Mouse (Mus musculus) intestine, embryonic 15.5 days (tissue): ENCODE data around the gene Kctd20. TPM values are rescaled to one million over a fixed set of nuclear protein-coding genes. Genes with fewer than 3 reads are reported as not detected.
A peak's percentile ranks its signal among the peaks of the same experiment; 100 is the strongest.

Experiments used
- ATAC-seq: fragments of 200-750 bp; cut with Nextera tagmentation; 2 replicates; pipeline ENCODE4 v1.8.0; 2017; ENCODE audit warnings: moderate TSS enrichment, moderate library complexity
- H3K27ac ChIP-seq: fragments of 300-500 bp; sonication (generic); 2 replicates; pipeline ENCODE4 v1.5.1; 2015; ENCODE audit warnings: mild to moderate bottlenecking, inconsistent platforms
- H3K27me3 ChIP-seq: fragments of 300-500 bp; sonication (generic); replicated peaks from 2 replicates; pipeline ENCODE4 v1.6.1; 2015; ENCODE audit warnings: inconsistent platforms
- H3K36me3 ChIP-seq: fragments of 300-500 bp; sonication (generic); 2 replicates; pipeline ENCODE4 v1.6.1; 2015; ENCODE audit warnings: inconsistent platforms
- H3K4me1 ChIP-seq: fragments of 300-500 bp; sonication (generic); replicated peaks from 2 replicates; pipeline ENCODE4 v1.6.1; 2015; ENCODE audit warnings: inconsistent platforms
- H3K4me2 ChIP-seq: fragments of 300-500 bp; sonication (generic); replicated peaks from 2 replicates; pipeline ENCODE4 v1.6.1; 2015; ENCODE audit warnings: mild to moderate bottlenecking, inconsistent platforms
- H3K4me3 ChIP-seq: fragments of 300-500 bp; sonication (generic); replicated peaks from 2 replicates; pipeline ENCODE4 v1.5.1; 2015; ENCODE audit warnings: inconsistent platforms
- H3K9ac ChIP-seq: fragments of 300-500 bp; sonication (generic); 2 replicates; pipeline ENCODE4 v1.6.1; 2015; ENCODE audit warnings: inconsistent platforms
- H3K9me3 ChIP-seq: fragments of 300-500 bp; sonication (generic); 2 replicates; pipeline ENCODE4 v1.6.1; 2016; ENCODE audit warnings: inconsistent platforms
- WGBS: fragments of 180-500 bp; shearing (Covaris S2); methylation state at CpG from one replicate; pipeline ENCODE4 v1.1.7; 2015; 5-methylcytosine and 5-hydroxymethylcytosine counted together
- polyA plus RNA-seq: library from polyadenylated mRNA; unstranded; fragments of >200 nt; fragmentation: Nextera tagmentation; extraction: Ambion mirVana; gene quantifications from 2 replicates; pipeline ENCODE4 v1.2.1, GENCODE M21; 2015

The Kctd20 gene
- 64.9 and 68.9 TPM in 2 replicates for polyA plus RNA-seq

DNA sequence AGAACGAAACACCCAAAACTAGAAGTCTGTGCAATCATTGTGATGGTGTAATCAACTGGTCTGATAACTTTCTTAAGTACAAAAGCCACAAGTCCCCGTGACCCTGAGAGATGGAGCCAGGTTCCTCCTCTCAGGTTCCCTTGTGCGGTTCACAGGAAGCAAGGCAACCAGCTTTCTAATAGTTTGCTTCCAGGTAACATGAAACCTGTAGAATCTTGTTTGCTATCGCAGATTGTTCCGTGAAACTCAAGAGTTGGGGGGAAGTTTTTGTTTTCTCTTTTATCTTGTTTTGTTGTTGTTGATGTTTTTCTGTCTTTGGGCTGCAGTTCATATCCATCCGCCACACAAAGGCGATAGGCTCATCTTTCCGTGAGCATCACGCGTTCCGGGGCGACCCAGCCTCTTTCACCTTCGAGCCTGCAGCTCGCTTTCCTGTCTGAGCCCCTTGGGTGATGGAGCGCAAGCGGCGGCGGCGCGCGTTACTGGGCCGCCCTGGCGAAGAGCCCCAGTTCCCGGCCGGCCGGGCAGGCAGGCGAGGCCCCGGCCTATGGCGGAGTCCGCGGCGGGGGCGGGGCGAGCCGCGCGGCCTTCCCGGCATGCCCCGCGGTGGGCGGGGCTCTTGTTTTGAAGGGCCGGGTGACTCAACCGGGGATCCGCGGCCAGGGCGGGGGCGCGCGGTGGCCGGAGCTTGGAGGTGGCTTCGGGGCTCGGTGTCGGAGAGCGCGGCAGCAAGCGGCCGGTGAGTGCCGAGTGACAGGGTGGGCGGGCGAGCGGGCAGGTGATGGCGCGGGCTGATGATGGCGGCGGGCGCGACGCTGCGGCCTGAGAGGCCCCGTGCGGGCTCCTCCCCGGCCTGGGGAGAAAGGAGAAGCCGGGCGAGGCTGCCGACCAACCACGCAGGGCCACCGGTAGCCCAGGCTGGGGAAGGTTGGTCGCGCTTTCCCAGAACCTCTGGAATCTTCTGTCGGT is at the start of gene Kctd20:
Gene Kctd20 (plus strand): TSS at position 120 of the 969 bp plus-strand sequence.
- Histone ChIP-seq H3K4me1 (peaks cover 14% of the 10 kb centered on the region), H3K4me3 (peak within 1 kb of the TSS; percentile 73), H3K9ac (peak within 1 kb of the TSS; percentile 92), H3K36me3 (no peaks in the 10 kb centered on the region), H3K27me3 (no peaks in the 10 kb centered on the region), H3K4me2 (peak within 1 kb of the TSS; percentile 79), H3K27ac (peak within 1 kb of the TSS; percentile 97), H3K9me3 (no peaks in the 10 kb centered on the region)
- WGBS: under 1% methylated on average over 72 of the region's 80 CpGs
- ATAC-seq: peak; percentile 95

DNA sequence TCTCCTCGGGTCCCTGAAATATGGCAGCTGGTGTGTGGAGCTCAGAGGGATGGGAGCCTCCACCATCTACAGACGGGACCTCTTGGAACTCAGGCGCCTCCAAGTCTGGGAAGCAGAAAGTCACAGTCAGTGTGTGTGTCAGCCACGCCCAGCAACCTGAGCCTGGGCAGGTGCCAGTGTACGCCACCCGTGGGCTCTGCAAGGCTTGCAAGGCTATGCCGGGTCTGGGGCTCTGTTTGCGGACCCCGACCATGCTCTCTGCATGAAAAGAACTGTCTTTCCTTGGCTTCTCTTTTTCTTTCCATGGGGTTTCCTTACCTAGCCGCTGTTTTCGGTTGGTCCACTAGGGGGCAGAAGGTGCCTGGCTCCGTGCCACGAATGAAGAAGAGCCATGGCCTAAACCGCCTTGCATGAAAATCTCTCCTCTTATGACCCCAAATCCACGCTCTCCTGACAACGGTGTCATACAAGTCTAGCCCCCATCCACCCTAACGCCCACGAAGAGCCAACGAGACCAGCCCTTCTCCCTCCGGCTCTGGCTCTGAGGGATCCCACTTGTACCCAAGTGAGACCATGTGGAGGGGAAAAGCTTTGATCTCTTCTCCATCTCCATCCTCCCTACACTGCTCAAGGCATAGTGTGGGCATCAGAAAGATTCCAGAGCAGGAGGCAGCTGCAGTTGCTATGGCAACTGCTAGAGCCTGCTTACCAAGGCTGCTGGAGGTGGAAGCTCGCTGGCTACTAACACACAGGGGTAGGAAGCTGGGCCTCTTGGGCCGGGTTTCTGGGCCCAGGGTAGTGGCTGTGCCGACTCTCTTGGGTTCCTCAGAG is 47.0 kb upstream of the Kctd20 start:
- H3K27ac ChIP-seq: no peak overlapping the region
- no peak overlapping the region for H3K4me2 ChIP-seq
- H3K27me3 ChIP-seq: 0 out of 2 replicates have a peak, but pooled peaks cover 4% of the 10 kb centered on the region
- no peaks in the 10 kb centered on the region for H3K9me3 ChIP-seq
- peaks cover 12% of the 10 kb centered on the region for H3K4me1 ChIP-seq
- no peak overlapping the region for H3K9ac ChIP-seq
- WGBS: 31% methylated on average over 23 of the region's 23 CpGs
- no peaks in the 10 kb centered on the region for H3K36me3 ChIP-seq
- 0 out of 2 replicates have a peak, but pooled peaks have one; percentile 19 for ATAC-seq
- no peak overlapping the region for H3K4me3 ChIP-seq

DNA sequence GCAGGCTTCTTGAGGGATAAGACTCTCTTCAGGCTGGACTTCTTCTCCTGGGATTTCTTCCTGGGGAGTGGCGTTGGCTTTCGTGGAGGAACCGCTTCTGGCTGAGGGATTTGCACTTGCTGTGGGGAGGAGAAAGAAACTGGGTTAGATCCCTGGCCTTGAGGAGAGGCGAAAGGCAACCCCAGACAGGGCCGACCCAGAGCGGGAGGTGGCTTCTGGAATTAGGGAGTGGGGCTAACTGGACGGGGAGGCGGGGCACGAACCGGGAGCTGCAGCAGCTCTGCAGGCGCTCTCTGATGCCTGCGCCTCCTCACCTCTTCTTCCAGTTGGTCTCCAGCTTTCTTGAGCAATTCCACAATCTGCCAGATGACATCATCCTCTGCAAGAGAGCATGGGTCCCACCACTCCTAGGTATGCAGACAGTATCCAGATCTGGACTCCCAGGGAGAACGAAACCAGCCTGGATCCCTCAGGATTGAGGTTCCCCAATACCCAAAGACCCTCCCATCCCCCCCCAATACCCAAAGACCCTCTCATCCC is 46.3 kb upstream of the Kctd20 start:
- no peak overlapping the region for H3K4me2 ChIP-seq
- no peak for ATAC-seq

DNA sequence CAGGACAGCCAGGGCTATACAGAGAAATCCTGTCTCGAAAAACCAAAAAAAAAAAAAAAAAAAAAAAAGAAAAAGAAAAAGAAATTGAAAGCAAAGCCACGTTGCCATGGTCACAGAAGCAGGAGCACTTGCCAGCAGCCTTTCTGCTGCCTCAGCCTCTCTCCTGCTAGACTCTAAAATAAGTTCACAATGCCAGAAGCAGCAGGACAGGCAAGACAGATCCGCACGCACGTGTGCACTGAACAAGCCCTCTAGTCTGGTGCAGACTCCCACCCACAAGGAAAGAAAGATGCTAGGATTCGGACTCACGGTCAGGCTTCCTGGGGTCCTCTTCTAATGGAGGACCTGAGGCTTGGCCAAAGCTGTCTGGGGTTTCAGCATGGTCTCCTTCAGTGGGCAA is 43.8 kb upstream of the Kctd20 start:
- Histone ChIP-seq H3K9ac (no peak overlapping the region), H3K4me2 (no peak overlapping the region), H3K27ac (no peak overlapping the region), H3K4me1 (peaks cover 20% of the 10 kb centered on the region), H3K9me3 (no peaks in the 10 kb centered on the region), H3K4me3 (no peak overlapping the region), H3K36me3 (no peaks in the 10 kb centered on the region), H3K27me3 (0 out of 2 replicates have a peak, but pooled peaks cover 4% of the 10 kb centered on the region)
- ATAC-seq: no peak
- 86% methylated on average over 7 of the region's 7 CpGs for WGBS

More for the DNA sequence above, 46.3 kb upstream of the Kctd20 start:
- Histone ChIP-seq H3K36me3 (no peaks in the 10 kb centered on the region), H3K4me3 (no peak overlapping the region), H3K9ac (no peak overlapping the region), H3K4me1 (peaks cover 18% of the 10 kb centered on the region), H3K9me3 (no peaks in the 10 kb centered on the region), H3K27ac (no peak overlapping the region), H3K27me3 (0 out of 2 replicates have a peak, but pooled peaks cover 4% of the 10 kb centered on the region)
- 70% methylated on average over 13 of the region's 13 CpGs for WGBS

DNA sequence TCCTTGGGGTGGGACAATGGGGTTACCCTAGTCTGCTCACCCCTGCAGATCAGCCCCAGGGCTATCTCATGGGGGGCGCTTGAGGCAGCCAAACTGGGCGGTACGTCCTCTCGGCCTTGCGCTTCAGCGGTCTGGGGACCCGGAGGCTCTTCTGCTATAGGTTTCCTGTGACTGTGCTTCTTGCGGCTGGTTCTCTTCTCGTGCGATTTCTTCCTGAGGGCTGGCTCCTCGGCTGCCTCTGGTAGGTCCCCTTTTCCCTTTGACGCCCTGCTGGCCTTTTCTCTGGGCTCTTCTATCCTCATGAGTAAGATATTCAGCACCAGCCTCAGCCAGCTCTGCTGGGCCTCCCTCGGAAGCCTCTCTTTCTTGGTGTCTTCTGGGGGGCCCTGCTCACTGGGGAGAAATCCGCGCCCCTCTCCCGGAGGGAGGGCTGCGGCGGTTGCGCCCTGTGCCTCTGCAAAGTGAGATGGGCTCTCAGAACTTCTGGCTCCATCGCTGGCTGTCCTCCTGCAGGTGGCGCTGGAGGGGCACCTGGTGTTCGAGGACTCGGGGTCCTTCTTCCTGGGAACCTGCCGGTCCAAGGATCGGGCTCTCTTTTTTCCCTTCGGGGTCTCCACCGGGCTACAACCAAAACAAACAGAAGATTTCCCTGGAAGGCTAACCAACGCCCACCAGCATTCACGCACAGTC is 42.4 kb upstream of the Kctd20 start:
- 15% methylated on average over 29 of the region's 29 CpGs for WGBS
- no peaks in the 10 kb centered on the region for H3K36me3 ChIP-seq
- peak overlapping the region; percentile 21 for H3K4me3 ChIP-seq
- H3K9me3 ChIP-seq: no peaks in the 10 kb centered on the region
- H3K27ac ChIP-seq: no peak overlapping the region
- peak overlapping the region; percentile 65 for H3K4me2 ChIP-seq
- 0 out of 2 replicates have a peak, but pooled peaks cover 4% of the 10 kb centered on the region for H3K27me3 ChIP-seq
- H3K9ac ChIP-seq: 0 out of 2 replicates have a peak overlapping the region, but pooled peaks have one; percentile 17
- no peak for ATAC-seq
- H3K4me1 ChIP-seq: peaks cover 20% of the 10 kb centered on the region

DNA sequence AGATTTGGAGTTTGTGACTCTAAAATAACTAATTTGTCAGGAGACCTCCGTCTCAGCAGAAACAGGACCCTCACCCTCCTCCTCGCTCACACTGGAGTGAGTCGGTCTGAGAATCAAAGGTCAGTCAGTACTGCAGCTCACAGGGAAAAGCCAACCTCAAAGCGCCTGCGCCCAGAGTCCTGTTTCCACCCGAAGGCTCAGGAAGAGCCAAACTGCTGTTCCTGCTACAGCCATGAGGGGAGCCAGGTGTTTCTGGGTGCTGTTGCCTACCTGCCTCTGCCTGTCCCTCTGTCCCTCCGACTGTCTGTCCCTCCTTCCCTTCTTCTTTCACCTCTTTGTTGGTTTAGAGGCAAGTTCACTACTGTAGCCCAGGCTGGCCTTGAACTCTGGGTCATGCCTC is 41.6 kb upstream of the Kctd20 start:
- Histone ChIP-seq H3K4me1 (peaks cover 15% of the 10 kb centered on the region; the same call in 1 of the 2 replicates), H3K9me3 (no peaks in the 10 kb centered on the region), H3K27me3 (0 out of 2 replicates have a peak, but pooled peaks cover 4% of the 10 kb centered on the region), H3K27ac (no peak overlapping the region), H3K9ac (no peak overlapping the region), H3K4me2 (peak overlapping the region; percentile 65; the same call in 1 of the 2 replicates), H3K4me3 (no peak overlapping the region), H3K36me3 (no peaks in the 10 kb centered on the region)
- peak; percentile 34; the same call in 1 of the 2 replicates for ATAC-seq
- WGBS: 30% methylated on average over 7 of the region's 7 CpGs

DNA sequence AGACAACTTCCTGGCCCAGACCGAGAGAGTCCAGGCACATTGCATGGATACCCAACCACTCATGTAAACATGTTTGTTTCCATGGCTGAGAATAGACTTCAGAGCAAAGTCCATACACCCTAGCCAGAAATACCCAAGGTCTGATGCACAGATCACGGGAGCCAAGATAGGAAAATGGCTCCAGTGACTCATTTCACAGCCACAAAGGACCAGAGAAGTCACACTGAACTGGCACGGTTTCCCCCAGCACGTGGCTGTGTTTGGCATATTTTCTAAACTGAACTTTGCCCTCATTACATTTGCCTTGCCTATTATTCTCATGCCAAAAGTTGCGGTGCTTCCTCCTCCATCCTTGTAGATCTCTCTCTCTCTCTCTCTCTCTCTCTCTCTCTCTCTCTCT is 38.5 kb upstream of the Kctd20 start:
- Histone ChIP-seq H3K4me1 (peaks cover 15% of the 10 kb centered on the region; the same call in 1 of the 2 replicates), H3K4me3 (no peak overlapping the region), H3K27ac (no peak overlapping the region), H3K9ac (no peak overlapping the region), H3K9me3 (no peaks in the 10 kb centered on the region), H3K36me3 (no peaks in the 10 kb centered on the region), H3K4me2 (0 out of 2 replicates have a peak overlapping the region, but pooled peaks have one; percentile 1), H3K27me3 (0 out of 2 replicates have a peak, but pooled peaks cover 4% of the 10 kb centered on the region)
- WGBS: 46% methylated on average over 5 of the region's 5 CpGs
- peak; percentile 46 for ATAC-seq

DNA sequence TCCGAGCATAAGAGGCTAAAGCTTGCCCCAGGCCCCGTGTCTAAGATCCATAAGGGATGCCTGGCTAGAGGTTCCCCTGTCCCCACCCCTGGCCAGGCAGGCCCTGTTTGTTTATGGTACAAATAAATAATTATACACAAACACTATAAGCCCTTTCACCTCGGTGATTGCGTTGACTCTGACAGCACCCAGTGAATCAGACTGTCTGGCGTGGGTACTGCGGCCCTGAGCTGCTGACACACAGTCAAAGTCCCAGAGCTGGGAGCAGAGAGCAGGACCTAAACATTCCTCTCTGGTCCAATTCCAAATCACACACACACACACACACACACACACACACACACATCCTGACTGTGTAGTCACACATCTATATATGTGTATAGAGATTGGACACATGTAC is 37.8 kb upstream of the Kctd20 start:
- no peaks in the 10 kb centered on the region for H3K9me3 ChIP-seq
- H3K36me3 ChIP-seq: no peaks in the 10 kb centered on the region
- H3K27ac ChIP-seq: peak overlapping the region; percentile 77
- 43% methylated on average over 6 of the region's 6 CpGs for WGBS
- peaks cover 15% of the 10 kb centered on the region; the same call in 1 of the 2 replicates for H3K4me1 ChIP-seq
- H3K27me3 ChIP-seq: 0 out of 2 replicates have a peak, but pooled peaks cover 4% of the 10 kb centered on the region
- peak overlapping the region; percentile 25 for H3K4me3 ChIP-seq
- peak; percentile 4; the same call in 1 of the 2 replicates for ATAC-seq
- H3K9ac ChIP-seq: no peak overlapping the region
- peak overlapping the region; percentile 47 for H3K4me2 ChIP-seq

DNA sequence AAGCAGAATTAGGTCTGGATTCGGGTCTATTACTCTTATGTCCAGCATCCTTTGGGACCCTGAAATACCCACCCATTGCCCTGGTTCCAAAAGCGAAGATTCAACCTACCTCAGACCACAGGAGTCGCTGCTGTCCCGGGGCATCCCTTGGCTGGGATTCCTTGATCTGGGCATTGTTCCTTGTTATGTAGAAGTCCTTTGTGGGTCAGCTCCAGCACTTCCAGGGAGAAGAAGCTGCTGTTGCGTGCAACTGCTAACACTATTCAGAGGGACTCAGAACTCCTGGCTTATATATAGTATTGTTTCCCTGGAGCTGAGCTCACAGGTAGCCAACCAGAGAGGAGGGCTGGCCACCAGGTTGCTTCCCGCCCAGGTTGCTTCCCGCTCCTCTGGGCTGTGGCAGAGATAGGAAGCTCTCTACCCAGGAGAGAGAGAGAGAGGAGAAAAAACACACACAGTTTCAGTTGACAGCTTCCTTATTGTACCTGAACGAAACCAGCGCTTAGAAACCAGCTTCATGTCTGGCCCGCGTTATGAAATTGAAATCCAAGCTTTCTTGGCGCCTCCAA is 36.6 kb upstream of the Kctd20 start, which contains the start of gene 4930539E08Rik:
Gene 4930539E08Rik (minus strand): TSS at position 265 of the 569 bp plus-strand sequence.
- H3K4me3 ChIP-seq: peak within 1 kb of the TSS; percentile 25
- peak within 1 kb of the TSS; percentile 47 for H3K4me2 ChIP-seq
- H3K9ac ChIP-seq: peak within 1 kb of the TSS; percentile 34
- no peaks in the 10 kb centered on the region for H3K27me3 ChIP-seq
- H3K27ac ChIP-seq: peak within 1 kb of the TSS; percentile 77
- 52% methylated on average over 12 of the region's 12 CpGs for WGBS
- ATAC-seq: peak; percentile 83
- H3K36me3 ChIP-seq: no peaks in the 10 kb centered on the region
- H3K4me1 ChIP-seq: 0 out of 2 replicates have a peak, but pooled peaks cover 5% of the 10 kb centered on the region
- H3K9me3 ChIP-seq: no peaks in the 10 kb centered on the region

DNA sequence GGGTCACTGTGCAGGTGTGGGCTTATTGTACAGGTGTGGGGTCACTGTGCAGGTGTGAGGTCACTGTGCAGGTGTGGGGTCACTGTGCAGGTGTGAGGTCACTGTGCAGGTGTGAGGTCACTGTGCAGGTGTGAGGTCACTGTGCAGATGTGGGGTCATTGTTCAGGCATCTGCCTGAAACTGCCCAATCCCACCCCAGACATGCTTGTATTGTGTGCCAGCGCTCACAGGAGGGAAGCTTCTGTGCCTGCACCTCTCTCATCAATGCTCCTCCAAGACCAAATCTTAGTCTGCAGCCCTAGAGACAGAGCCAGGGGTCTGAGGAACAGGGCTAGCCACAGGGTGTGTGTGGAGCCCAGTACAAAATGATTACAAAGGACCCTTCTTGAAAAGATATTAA is 35.2 kb upstream of the Kctd20 start:
- no peak for ATAC-seq
- 87% methylated on average over 1 of the region's 1 CpGs for WGBS
- Histone ChIP-seq H3K9ac (no peak overlapping the region), H3K36me3 (no peaks in the 10 kb centered on the region), H3K4me2 (no peak overlapping the region), H3K9me3 (no peaks in the 10 kb centered on the region), H3K4me1 (0 out of 2 replicates have a peak, but pooled peaks cover 2% of the 10 kb centered on the region), H3K27ac (no peak overlapping the region), H3K4me3 (no peak overlapping the region), H3K27me3 (no peaks in the 10 kb centered on the region)

DNA sequence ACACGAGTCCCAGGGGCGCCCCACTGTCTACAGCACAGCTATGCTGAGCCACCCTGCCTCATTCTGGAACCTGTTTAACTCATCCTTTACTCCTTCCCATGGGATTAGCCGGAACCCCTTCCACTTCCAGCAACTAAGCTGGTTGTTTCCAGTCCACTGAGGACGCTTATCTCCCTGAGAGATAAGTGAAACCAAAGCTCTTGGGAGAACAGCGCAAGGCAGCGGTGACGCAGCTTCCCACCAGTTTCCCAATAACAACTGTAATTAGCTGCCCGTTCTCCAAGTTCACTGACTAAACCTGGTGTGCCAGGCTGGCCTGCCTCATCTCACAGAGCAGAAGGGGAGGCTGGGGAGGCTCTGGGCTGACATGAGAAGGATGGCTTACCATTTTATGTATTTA is 30.7 kb upstream of the Kctd20 start:
- WGBS: 64% methylated on average over 8 of the region's 8 CpGs
- H3K36me3 ChIP-seq: no peaks in the 10 kb centered on the region
- peak; percentile 57 for ATAC-seq
- H3K4me3 ChIP-seq: no peak overlapping the region
- peak overlapping the region; percentile 48 for H3K27ac ChIP-seq
- no peaks in the 10 kb centered on the region for H3K9me3 ChIP-seq
- H3K27me3 ChIP-seq: no peaks in the 10 kb centered on the region
- 0 out of 2 replicates have a peak, but pooled peaks cover 2% of the 10 kb centered on the region for H3K4me1 ChIP-seq
- H3K9ac ChIP-seq: no peak overlapping the region
- no peak overlapping the region; the same call in 1 of the 2 replicates for H3K4me2 ChIP-seq
